Mouse (Mus musculus) brain, adult 2 months (tissue): ENCODE results near the gene Cntnap1.
"Not testable (repeated sequence)": the region's sequence is repeated elsewhere in the genome, so short reads cannot be mapped to it uniquely, and the experiment has no call there.

Experiments used
- DNase-seq: peaks from one replicate; pipeline ENCODE4 v3.0.0; 2011; ENCODE audit warnings: low read depth, low spot score

Gene Cntnap1

GRCm38 (mm10) chr11:101170354-101170810 is at the start of gene Cntnap1:
Gene Cntnap1 (plus strand): TSS chr11:101170523.
- peak; percentile 72 for DNase-seq

DNA sequence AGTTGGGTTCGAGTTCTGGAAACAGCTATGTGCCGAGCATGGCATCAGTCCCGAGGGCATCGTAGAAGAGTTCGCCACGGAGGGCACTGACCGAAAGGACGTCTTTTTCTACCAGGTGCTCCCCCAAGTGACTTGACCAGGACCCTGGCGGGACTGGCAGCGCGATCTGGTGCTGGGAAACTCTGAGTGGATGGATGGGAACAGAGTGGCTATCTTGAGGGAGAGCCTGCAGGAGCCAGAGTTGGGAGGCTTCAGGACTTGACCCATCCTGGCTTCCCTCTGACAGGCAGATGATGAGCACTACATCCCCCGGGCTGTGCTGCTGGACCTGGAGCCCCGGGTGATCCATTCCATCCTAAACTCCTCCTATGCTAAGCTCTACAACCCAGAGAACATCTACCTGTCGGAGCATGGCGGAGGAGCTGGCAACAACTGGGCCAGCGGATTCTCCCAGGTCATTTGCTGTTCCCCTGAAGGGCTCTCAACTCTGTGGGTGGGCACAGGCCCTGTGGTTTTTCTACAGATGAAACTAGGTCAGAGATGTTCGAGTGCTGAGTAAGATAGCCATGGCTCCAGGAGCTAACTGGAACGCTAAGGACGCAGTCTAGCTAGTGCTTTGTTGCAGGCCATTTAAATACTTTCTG is 49.7 kb upstream of the Cntnap1 start:
- no peak for DNase-seq

GRCm38 (mm10) chr11:101124494-101124893 is 45.8 kb upstream of the Cntnap1 start:
- not testable (repeated sequence) for DNase-seq

- DNase-seq = not testable (repeated sequence)
Observed at GRCm38 (mm10) chr11:101125008-101125407, 45.3 kb upstream of the Cntnap1 start.

DNA sequence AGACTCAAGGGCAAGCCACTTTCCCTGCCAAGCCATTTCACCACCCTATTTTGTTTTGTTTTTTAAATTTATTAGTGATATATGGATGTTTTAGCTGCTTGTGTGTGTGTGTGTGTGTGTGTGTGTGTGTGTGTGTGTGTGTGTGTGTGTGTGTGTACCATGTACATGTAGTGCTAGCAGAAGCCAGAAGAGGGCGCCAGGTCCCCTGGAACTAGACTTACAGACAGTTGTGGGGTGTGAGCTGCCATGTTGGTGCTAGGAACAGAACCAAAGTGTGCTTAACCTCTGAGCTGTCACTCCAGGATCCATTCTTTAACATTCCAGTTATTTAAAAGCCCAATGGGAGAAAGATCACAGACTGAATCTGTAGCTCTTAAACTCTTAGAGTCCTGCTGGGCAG is 43.2 kb upstream of the Cntnap1 start:
- DNase-seq = no peak

DNA sequence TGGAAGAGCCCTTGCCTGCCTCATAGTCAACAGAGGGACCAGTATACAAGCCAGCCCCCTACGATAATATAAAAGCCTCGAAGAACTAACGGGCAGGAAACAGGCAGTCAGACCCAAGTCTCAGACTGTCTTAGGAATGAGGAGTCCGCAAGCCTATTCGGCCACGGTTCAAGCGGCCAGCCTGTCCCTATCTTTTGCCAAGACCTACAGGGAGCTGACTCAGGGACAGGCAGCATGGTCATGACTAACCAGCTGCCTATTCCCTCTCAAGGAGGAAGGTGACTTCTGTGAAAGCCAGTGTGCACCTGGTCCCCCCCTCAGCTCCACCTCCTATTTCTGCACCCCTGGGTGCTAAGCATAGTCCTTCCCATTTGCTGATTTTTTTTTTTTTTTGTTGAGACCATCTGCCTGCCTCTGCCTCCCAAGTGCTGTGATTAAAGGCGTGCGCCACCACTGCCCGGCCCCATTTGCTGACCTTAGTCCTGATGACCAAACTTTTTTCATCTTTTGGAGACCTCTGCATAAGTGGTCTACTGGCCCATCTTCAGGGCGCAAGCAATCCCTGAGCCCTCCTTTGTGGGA is 41.2 kb upstream of the Cntnap1 start:
- peak; percentile 91 for DNase-seq

DNA sequence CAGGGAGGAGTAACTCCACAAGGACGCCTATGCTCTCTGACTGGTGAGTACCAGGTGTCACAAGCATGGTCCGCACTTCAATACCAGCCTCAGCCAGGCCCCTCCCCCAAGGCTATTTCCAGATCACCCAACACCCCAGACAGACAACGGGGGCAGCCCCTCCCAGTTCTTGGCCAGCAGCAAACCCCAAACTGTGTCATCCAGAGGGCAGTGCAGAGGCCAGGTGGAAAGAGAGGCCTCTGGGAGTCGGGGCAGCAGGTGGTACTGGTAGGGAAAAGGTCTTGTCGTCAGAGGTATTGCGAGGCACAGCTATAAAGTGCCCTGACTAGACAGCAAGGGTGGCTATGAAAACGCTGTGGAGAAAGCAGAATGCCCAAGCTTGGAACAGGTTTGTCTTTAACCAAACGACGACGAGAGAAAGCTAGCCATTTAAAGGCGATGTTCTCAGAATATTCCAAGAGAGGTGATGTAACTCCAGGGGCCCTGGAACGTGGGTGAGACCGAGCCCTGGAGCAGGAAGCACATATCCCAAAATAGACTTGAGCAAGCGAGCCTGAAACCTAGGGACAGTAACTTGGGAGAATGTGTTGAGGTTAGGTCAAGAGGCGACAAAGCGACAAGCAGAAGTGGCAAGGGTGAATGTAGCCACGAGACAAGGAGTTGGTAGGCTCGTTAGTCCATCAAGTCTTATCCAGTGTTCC is 40.1 kb upstream of the Cntnap1 start:
- peak; percentile 36 for DNase-seq

DNA sequence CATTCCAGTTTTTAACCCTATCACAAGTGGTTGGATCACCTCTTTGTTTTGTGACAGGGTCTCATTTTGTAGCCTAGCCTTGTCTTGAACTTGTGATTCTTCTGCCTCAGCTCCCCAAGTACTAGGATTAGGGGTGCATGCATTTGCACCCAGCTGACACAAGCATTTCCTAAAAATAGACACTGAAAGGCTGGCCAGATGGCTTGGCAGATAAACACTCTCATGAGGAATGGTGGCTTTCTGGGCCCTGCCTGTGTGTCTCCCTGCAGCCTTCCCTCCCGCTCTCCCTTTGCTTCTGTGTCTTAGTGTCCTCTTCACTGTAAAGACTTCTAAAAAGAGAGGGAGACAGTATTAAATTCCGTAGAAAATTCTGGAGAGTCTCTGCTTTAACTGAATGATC is 39.1 kb upstream of the Cntnap1 start:
- DNase-seq = peak; percentile 91

DNA sequence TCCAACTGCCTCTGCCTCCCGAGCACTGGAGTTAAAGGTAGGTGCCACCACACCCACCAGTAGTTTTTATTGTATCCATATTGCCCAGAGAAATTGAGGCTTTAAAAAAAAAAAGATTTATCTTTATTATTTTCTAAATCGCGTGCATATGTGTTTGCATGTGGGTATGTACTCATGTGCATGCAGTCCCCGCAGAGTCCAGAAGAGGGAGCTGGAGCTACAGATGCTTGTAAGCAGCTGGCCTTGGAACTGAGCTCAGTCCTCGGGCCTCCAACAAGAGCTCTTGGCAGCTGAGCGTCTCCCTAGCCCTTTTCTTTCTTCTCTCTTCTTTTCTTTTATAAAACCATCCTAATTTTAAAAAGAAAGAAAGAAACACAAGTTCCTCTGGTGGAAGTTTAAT is 38.6 kb upstream of the Cntnap1 start:
- peak; percentile 67 for DNase-seq

DNA sequence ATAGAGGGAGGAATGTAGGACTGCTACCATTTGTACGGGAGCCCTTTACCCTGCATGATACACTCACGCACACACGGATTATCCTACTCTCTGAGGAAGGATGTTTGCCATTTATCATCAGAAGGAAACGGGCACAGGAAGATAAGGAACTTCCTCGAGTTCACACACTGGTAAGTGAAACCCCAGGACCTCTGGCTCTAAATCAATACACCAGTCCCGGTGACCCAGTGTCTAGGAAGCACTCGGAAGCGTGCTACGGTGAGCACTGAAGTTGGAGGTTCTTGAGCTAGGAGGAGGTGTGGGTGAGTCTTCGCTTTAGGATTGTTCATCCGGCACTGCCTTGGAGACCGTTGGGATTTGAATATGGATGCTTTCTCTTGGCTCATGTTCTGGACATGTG is 37.3 kb upstream of the Cntnap1 start:
- no peak for DNase-seq

- DNase-seq = peak; percentile 53
Observed at GRCm38 (mm10) chr11:101134217-101134865, 36.0 kb upstream of the Cntnap1 start.

GRCm38 (mm10) chr11:101137000-101137399 is 33.3 kb upstream of the Cntnap1 start:
- DNase-seq = no peak

DNA sequence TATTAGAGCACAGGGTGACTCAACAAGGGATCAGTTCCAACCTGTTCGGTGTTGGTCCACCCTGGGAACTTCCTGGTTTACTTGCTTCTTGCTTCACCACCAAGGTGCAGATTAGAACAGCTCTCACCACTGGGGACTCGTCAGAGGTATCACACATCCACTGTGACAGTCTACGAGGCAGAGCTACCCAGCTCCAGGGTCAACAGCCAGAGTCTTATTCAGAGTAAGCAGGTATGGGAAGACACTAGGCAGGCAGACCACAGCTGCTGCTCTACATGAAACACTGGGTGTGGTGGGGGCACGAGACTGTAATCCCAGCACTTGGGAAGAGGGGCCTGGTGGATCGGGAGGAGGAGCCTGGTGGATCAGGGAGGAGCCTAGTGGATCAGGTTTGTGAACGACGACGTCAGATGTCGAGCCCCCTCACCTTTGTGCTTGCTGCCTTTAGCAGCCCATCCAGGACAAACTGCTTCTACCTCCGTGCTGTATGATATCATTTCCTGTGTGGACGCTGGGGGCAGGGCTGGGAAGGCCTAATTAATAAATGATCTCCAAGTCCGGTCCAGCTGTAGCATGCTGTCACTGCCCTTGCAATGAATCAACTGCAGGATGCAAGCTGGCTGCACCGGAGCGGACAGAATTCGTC is 31.7 kb upstream of the Cntnap1 start:
- DNase-seq = no peak

DNA sequence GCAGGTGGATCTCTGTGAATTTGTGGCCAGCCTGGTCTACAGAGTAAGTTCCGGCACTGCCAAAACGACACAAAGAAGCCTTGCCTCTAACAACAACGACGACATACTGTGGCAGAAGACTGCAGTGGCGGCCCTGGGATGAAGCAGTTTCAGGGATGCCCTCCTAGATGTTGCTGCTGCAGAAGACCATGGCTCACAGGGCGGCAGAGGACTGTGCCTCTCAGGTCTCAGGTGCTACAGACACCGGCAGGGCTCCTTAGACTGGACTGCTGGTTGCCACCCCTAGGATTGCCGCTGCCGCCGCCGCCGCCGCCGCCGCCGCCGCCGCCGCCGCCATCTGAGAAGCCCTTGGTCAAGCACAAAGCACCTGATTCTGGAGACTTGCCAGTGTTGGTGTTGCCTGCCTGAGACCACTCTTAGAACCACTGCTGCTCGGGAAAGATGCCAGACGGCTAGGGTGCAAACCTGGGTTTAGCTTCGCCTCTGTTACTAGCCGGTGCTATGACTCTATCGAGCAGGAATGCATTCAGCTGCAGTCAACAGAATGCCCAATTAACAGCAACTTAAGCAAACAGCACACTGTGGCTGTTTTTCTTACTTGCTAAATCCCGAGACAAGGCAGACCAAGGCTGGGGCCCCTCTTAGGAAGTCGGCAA is 30.0 kb upstream of the Cntnap1 start:
- DNase-seq = peak; percentile 55

- DNase-seq = no peak
Observed at GRCm38 (mm10) chr11:101141088-101141487, 29.2 kb upstream of the Cntnap1 start.

DNA sequence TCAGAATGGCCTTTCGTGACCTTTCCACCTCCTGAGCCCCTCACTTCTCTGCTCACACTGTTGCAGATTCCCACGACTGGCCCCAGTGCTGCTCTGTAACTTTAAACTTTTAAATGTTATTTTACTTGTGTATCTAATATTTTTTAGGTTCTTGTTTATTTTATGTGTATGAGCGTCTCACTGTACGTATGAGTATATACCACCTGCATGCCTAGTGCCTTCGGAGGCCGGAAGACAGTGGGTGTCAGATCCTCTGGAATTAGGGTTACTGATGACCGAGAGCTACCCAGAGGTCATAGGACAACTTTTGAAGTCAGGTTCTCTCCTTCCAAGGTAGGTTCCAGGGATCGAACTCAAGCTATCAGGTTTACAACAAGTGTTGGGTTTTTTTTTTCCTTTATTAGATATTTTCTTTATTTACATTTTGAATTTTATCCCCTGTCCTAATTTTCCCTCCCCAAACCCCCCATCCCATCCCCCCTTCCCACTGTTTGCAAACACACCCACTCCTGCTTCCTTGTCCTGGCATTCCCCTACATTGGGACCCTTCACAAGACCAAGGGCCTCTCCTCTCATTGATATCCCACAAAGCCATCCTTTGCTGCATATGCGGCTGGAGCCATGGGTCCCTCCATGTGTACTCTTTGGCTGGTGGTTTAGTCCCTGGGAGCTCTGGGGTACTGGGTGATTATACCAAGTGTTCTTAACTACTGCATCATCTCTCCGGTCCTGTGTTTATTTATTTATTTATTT is 27.9 kb upstream of the Cntnap1 start:
- no peak for DNase-seq

GRCm38 (mm10) chr11:101143338-101144225 is 26.7 kb upstream of the Cntnap1 start:
- DNase-seq = peak; percentile 86

- peak; percentile 66 for DNase-seq
Observed at GRCm38 (mm10) chr11:101146377-101146776, 23.9 kb upstream of the Cntnap1 start.

GRCm38 (mm10) chr11:101148751-101149150 is 21.6 kb upstream of the Cntnap1 start:
- DNase-seq = no peak
